Mouse (Mus musculus) left cerebral cortex, adult 2 months (tissue): ENCODE measurements at regions not wholly inside any gene's neighbourhood (a gene's known extent, or its start where the extent isn't known, plus 50 kb on each side); places are given as distances from the start of the nearest gene placed in this dataset.

Experiments
- DNase-seq, 2 experiments: peaks; one replicate each; pipeline ENCODE4 v3.0.0; 2021 to 2022; ENCODE audit warnings: low spot score in 2 of 2, mixed read lengths in 1 of 2; ENCODE audit errors: extremely low spot score in 1 of 2
- H3K27ac ChIP-seq: fragments of 200-600 bp; 2 replicates; pipeline ENCODE4 v1.8.1; 2022
- H3K4me3 ChIP-seq: fragments of 200-600 bp; 2 replicates; pipeline ENCODE4 v1.8.1; 2022
- CTCF ChIP-seq: fragments of 200-600 bp; IDR thresholded peaks from 2 replicates; pipeline ENCODE4 v1.8.1; 2022; ENCODE audit warnings: antibody characterized with exemption, mild to moderate bottlenecking, moderate library complexity
- intact Hi-C: fragments of 180-260 bp; cut with DNase I; formaldehyde crosslinking; loops from one replicate; pipeline ENCODE4 v1.15.1; 2025

- intact Hi-C loops: no loop called here
- no peak for DNase-seq
- H3K27ac ChIP-seq: no peak overlapping the region
- H3K4me3 ChIP-seq: no peak overlapping the region
- no peak for TF ChIP-seq CTCF
Observed at GRCm38 (mm10) chr3:41230961-41231377, 148.1 kb upstream of the Pgrmc2 start.

GRCm38 (mm10) chr3:41229493-41229892 lies 146.6 kb upstream of the Pgrmc2 start:
- TF ChIP-seq CTCF: no peak
- intact Hi-C loops: loop anchor here (5.0 kb wide), 1 partner anchor 368 kb away; no protein-coding TSS in a partner anchor
- no peak overlapping the region for H3K27ac ChIP-seq

GRCm38 (mm10) chr3:41228536-41228935 lies 145.7 kb upstream of the Pgrmc2 start:
- no peak overlapping the region for H3K4me3 ChIP-seq
- peak; percentile 53 to 54 for DNase-seq
- intact Hi-C loops: loop anchor here (1.0 to 5.0 kb wide), 2 partner anchors 337 to 369 kb away; no protein-coding TSS in a partner anchor
- no peak overlapping the region for H3K27ac ChIP-seq
- peak; percentile 70 for TF ChIP-seq CTCF

More at GRCm38 (mm10) chr3:41229493-41229892, 146.6 kb upstream of the Pgrmc2 start:
- DNase-seq: no peak
- H3K4me3 ChIP-seq: no peak overlapping the region

GRCm38 (mm10) chr3:41220746-41221145 lies 137.9 kb upstream of the Pgrmc2 start:
- no peak overlapping the region for H3K4me3 ChIP-seq
- no peak overlapping the region for H3K27ac ChIP-seq
- intact Hi-C loops: no loop called here
- no peak for DNase-seq
- TF ChIP-seq CTCF: no peak

- H3K4me3 ChIP-seq: no peak overlapping the region
- intact Hi-C loops: no loop called here
- no peak for DNase-seq
- no peak overlapping the region for H3K27ac ChIP-seq
- no peak for TF ChIP-seq CTCF
Observed at GRCm38 (mm10) chr3:41217770-41218169, 134.9 kb upstream of the Pgrmc2 start.

GRCm38 (mm10) chr3:41213533-41213932 lies 130.7 kb upstream of the Pgrmc2 start:
- no peak overlapping the region for H3K4me3 ChIP-seq
- no peak overlapping the region for H3K27ac ChIP-seq
- DNase-seq: no peak
- intact Hi-C loops: no loop called here
- TF ChIP-seq CTCF: no peak

- TF ChIP-seq CTCF: no peak
- H3K27ac ChIP-seq: no peak overlapping the region
- intact Hi-C loops: no loop called here
- DNase-seq: no peak
- no peak overlapping the region for H3K4me3 ChIP-seq
Observed at GRCm38 (mm10) chr3:41210333-41210732, 127.5 kb upstream of the Pgrmc2 start.

- H3K27ac ChIP-seq: no peak overlapping the region
- intact Hi-C loops: no loop called here
- TF ChIP-seq CTCF: no peak
- no peak overlapping the region for H3K4me3 ChIP-seq
- DNase-seq: peak in 1 of 2 experiments; percentile 3
Observed at GRCm38 (mm10) chr3:41202895-41203294, 120.0 kb upstream of the Pgrmc2 start.

GRCm38 (mm10) chr3:41201782-41202181 lies 118.9 kb upstream of the Pgrmc2 start:
- no peak overlapping the region for H3K4me3 ChIP-seq
- intact Hi-C loops: no loop called here
- peak; percentile 33 for TF ChIP-seq CTCF
- H3K27ac ChIP-seq: no peak overlapping the region
- DNase-seq: no peak

GRCm38 (mm10) chr3:41200026-41200425 lies 117.2 kb upstream of the Pgrmc2 start:
- DNase-seq: peak in 1 of 2 experiments; percentile 5
- intact Hi-C loops: no loop called here
- Histone ChIP-seq H3K27ac (no peak overlapping the region), H3K4me3 (no peak overlapping the region)
- TF ChIP-seq CTCF: no peak

- DNase-seq: peak; percentile 21 to 33
- intact Hi-C loops: no loop called here
Observed at GRCm38 (mm10) chr3:41198216-41198976, 115.5 kb upstream of the Pgrmc2 start.

GRCm38 (mm10) chr3:41195113-41195975 lies 112.5 kb upstream of the Pgrmc2 start:
- Histone ChIP-seq H3K27ac (no peak overlapping the region), H3K4me3 (no peak overlapping the region)
- peak in 1 of 2 experiments; percentile 33 for DNase-seq
- intact Hi-C loops: no loop called here
- TF ChIP-seq CTCF: no peak

More at GRCm38 (mm10) chr3:41198216-41198976, 115.5 kb upstream of the Pgrmc2 start:
- H3K27ac ChIP-seq: no peak overlapping the region
- no peak overlapping the region for H3K4me3 ChIP-seq
- TF ChIP-seq CTCF: no peak
